Comparison of ENCODE assay signal across 10 mouse cellular contexts in genomic region chr5:36890794-36891193, GRCm38 (mm10). TPM values are rescaled to one million over a fixed set of nuclear protein-coding genes. Genes with fewer than 3 reads are reported as not detected.
DNase-seq lines count a peak whose midpoint lies in the region; TF ChIP-seq lines count a peak whose summit lies in the region.
"Had no signal": no experiment of that assay in that cellular context is flagged by ENCODE, and none has a peak within 500 bp of the region (broad histone marks: within the 10 kb centered on the region; RNA-seq: fewer than 3 reads in every experiment).

No protein-coding gene starts in this region.

- H3K27me3 ChIP-seq in heart, embryonic 10.5 days (ENCODE audit: insufficient read depth, poor library complexity, severe bottlenecking), result peaks cover 34% of the 10 kb centered on the region; the same call in 1 of the 2 replicates
- H3K27me3 ChIP-seq in kidney, adult 2 months (replicated peaks; ENCODE audit: control insufficient read depth, insufficient read depth, low read length), result no peaks in the 10 kb centered on the region

- TF ChIP-seq CTCF in kidney, adult 2 months (conservative IDR thresholded peaks at IDR 0.05; ENCODE audit: insufficient read depth, insufficient read length, low read depth, low read length), result no peak

- peak overlapping the region; percentile 56 for H3K27ac ChIP-seq in heart, embryonic 10.5 days
- H3K27ac ChIP-seq in kidney, adult 2 months (ENCODE audit: insufficient read depth, low read depth, low read length), result no peak overlapping the region

- 36% methylated on average over 9 of the region's 9 CpGs for WGBS in heart, embryonic 10.5 days
- 49% methylated on average over 9 of the region's 9 CpGs for WGBS in kidney, adult 2 months

- H3K9me3 ChIP-seq in heart, embryonic 10.5 days, result no peaks in the 10 kb centered on the region

- H3K4me3 ChIP-seq in heart, embryonic 10.5 days, result no peak overlapping the region
- no peak overlapping the region for H3K4me3 ChIP-seq in kidney, adult 2 months (ENCODE audit: insufficient read depth, low read depth, low read length)

- H3K4me1 ChIP-seq in heart, embryonic 10.5 days, result peaks cover 26% of the 10 kb centered on the region
- H3K4me1 ChIP-seq in kidney, adult 2 months (ENCODE audit: control insufficient read depth, insufficient read depth, low read length), result no peaks in the 10 kb centered on the region

- no peaks in the 10 kb centered on the region for H3K36me3 ChIP-seq in heart, embryonic 10.5 days
- no peaks in the 10 kb centered on the region for H3K36me3 ChIP-seq in kidney, adult 2 months (ENCODE audit: control insufficient read depth, insufficient read depth, low read length)

- no peak for TF ChIP-seq POLR2A in kidney, adult 2 months (IDR thresholded peaks at IDR 0.05; ENCODE audit: low read depth, low read length)

- DNase-seq in heart, embryonic 10.5 days (ENCODE audit: low spot score), result no peak
- no peak for DNase-seq in heart, postnatal 36 days
- DNase-seq in frontal cortex, postnatal 36 days (ENCODE audit: low spot score in 2 of 2), result peak; percentile 79 to 86
- peak; percentile 70 to 76 for DNase-seq in left cerebral cortex, postnatal 10 days (ENCODE audit: extremely low spot score in 1 of 2, low spot score in 2 of 2)
- DNase-seq in right cerebral cortex, postnatal 14 days, result peak; percentile 69
- DNase-seq in kidney, adult 2 months, result no peak
- DNase-seq in lung, postnatal 36 days, result no peak
- no peak for DNase-seq in kidney, adult 18-20 months
- DNase-seq: liver, postnatal 0 days had no signal

- intact Hi-C loops in heart, postnatal 36 days (cut with DNase I), result no loop called here
- intact Hi-C loops in left cerebral cortex, postnatal 10 days (cut with DNase I), result no loop called here

RNA-seq across cellular contexts. Expression of gene Ppp2r2c, which starts 22.5 kb away (rescaled TPM):
- 0.03 TPM in 1 of 2 replicates, not detected in the other for polyA plus RNA-seq in heart, embryonic 10.5 days (2016; fragmentation: Nextera tagmentation; extraction: Ambion mirVana)
- under 1 TPM; 0.08 to 0.28 TPM for total RNA-seq in heart, postnatal 36 days (2021)
- total RNA-seq in left cerebral cortex, postnatal 10 days (2021), result 100 to 1,000 TPM; 380 to 391 TPM
- polyA plus RNA-seq in kidney, adult 2 months (2012; rRNA removed), result 0.34 and 0.58 TPM in 2 replicates
- polyA plus RNA-seq: C2C12; liver, postnatal 0 days had no signal

Comparison
In these comparisons a context has a peak if more than half of its experiments do, and no peak if none do; other contexts are left out.
1. DNase-seq: peak in frontal cortex, postnatal 36 days (2 of 2), left cerebral cortex, postnatal 10 days (2 of 2) and right cerebral cortex, postnatal 14 days (single experiment); none in heart, embryonic 10.5 days (single experiment), heart, postnatal 36 days (0 of 2), kidney, adult 2 months (single experiment), lung, postnatal 36 days (single experiment) and kidney, adult 18-20 months (single experiment).
2. RNA of gene Ppp2r2c, which starts 22.5 kb away (total RNA-seq): 380 to 391 TPM in left cerebral cortex, postnatal 10 days; 0.08 to 0.28 TPM in heart, postnatal 36 days; every median in the first group is over 100 times any median in the second.